8 mouse cellular contexts compared by ENCODE assay signal in the genomic region with DNA sequence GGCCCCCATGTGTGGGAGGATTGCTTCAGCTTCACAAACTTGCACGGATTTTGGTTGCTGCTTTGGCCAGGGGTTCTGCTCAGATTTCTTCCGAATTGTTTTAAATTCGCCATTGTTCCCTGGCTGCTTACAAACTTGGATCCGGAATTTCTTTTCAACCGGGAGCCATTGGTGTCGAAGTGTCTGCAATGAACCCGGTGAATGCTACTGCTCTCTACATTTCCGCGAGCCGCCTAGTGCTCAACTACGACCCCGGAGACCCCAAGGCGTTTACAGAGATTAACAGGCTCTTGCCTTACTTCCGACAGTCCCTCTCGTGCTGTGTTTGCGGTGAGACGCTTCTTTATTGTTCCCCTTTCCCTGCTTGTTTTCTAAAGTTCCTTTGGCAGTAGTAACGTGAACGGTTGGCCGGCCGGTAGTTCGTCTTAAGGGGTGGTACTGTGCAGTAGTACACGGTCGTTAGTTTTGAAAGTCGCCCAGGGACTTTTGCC. TPM values are rescaled to one million over a fixed set of nuclear protein-coding genes. Genes with fewer than 3 reads are reported as not detected.
DNase-seq lines count a peak whose midpoint lies in the region; ATAC-seq and TF ChIP-seq lines count a peak whose summit lies in the region.

No protein-coding gene starts in this region.

- peak overlapping the region; percentile 92 for H3K4me2 ChIP-seq in embryonic facial prominence, embryonic 12.5 days (replicated peaks)
- H3K4me2 ChIP-seq in hindbrain, embryonic 13.5 days = peak overlapping the region; percentile 95
- peak overlapping the region; percentile 97 for H3K4me2 ChIP-seq in liver, embryonic 11.5 days
- peak overlapping the region; percentile 91 for H3K4me2 ChIP-seq in myocyte (ENCODE audit: low read depth)

- H3K27ac ChIP-seq in embryonic facial prominence, embryonic 12.5 days = peak overlapping the region; percentile 98
- H3K27ac ChIP-seq in hindbrain, embryonic 13.5 days = peak overlapping the region; percentile 100
- H3K27ac ChIP-seq in liver, embryonic 11.5 days (ENCODE audit: low read depth, low read length) = peak overlapping the region; percentile 99

- H3ac ChIP-seq in myocyte (ENCODE audit: control insufficient read depth, insufficient read length) = peak overlapping the region; percentile 98

- no peak for TF ChIP-seq POLR2A in myocyte (IDR thresholded peaks at IDR 0.05; ENCODE audit: insufficient read length, low read depth)

- under 1% methylated on average over 25 of the region's 25 CpGs for WGBS in embryonic facial prominence, embryonic 12.5 days
- under 1% methylated on average over 25 of the region's 25 CpGs for WGBS in hindbrain, embryonic 13.5 days
- under 1% methylated on average over 25 of the region's 25 CpGs for WGBS in liver, embryonic 11.5 days

- no peaks in the 10 kb centered on the region for H3K9me3 ChIP-seq in embryonic facial prominence, embryonic 12.5 days
- H3K9me3 ChIP-seq in hindbrain, embryonic 13.5 days = no peaks in the 10 kb centered on the region
- no peaks in the 10 kb centered on the region for H3K9me3 ChIP-seq in liver, embryonic 11.5 days (ENCODE audit: control insufficient read depth, low read length)

- H3K4me3 ChIP-seq in embryonic facial prominence, embryonic 12.5 days = peak overlapping the region; percentile 97
- peak overlapping the region; percentile 99 for H3K4me3 ChIP-seq in hindbrain, embryonic 13.5 days
- peak overlapping the region; percentile 98 for H3K4me3 ChIP-seq in liver, embryonic 11.5 days (ENCODE audit: low read depth, low read length)
- H3K4me3 ChIP-seq in myocyte = peak overlapping the region; percentile 100

- peak overlapping the region; percentile 99 for H3K9ac ChIP-seq in embryonic facial prominence, embryonic 12.5 days
- peak overlapping the region; percentile 98 for H3K9ac ChIP-seq in hindbrain, embryonic 13.5 days
- H3K9ac ChIP-seq in liver, embryonic 11.5 days (ENCODE audit: low read depth, low read length) = peak overlapping the region; percentile 99

- peaks cover 20% of the 10 kb centered on the region for H3K4me1 ChIP-seq in embryonic facial prominence, embryonic 12.5 days
- H3K4me1 ChIP-seq in hindbrain, embryonic 13.5 days (replicated peaks) = peaks cover 36% of the 10 kb centered on the region
- peaks cover 17% of the 10 kb centered on the region for H3K4me1 ChIP-seq in liver, embryonic 11.5 days (replicated peaks; ENCODE audit: control insufficient read depth, insufficient read depth, low read length)

- DNase-seq in monocyte, adult 2 months (ENCODE audit: low read depth in 1 of 2, low spot score in 2 of 2) = peak; percentile 20 to 28
- DNase-seq in liver, embryonic 11.5 days (ENCODE audit: low spot score) = peak; percentile 51
- peak; percentile 65 for DNase-seq in thymus, postnatal 25 days
- DNase-seq in layer of hippocampus, postnatal 14 days (ENCODE audit: low spot score in 2 of 2) = no peak

- H3K79me2 ChIP-seq in myocyte (ENCODE audit: control insufficient read depth, insufficient read depth) = peaks cover 54% of the 10 kb centered on the region

- no peaks in the 10 kb centered on the region for H3K27me3 ChIP-seq in embryonic facial prominence, embryonic 12.5 days
- H3K27me3 ChIP-seq in hindbrain, embryonic 13.5 days = no peaks in the 10 kb centered on the region
- H3K27me3 ChIP-seq in liver, embryonic 11.5 days (replicated peaks; ENCODE audit: control insufficient read depth, insufficient read depth, low read length) = no peaks in the 10 kb centered on the region
- H3K27me3 ChIP-seq in myocyte (ENCODE audit: control insufficient read depth, insufficient read depth, insufficient read length) = no peaks in the 10 kb centered on the region

- H3K36me3 ChIP-seq in embryonic facial prominence, embryonic 12.5 days = no peaks in the 10 kb centered on the region
- H3K36me3 ChIP-seq in hindbrain, embryonic 13.5 days = no peaks in the 10 kb centered on the region
- no peaks in the 10 kb centered on the region for H3K36me3 ChIP-seq in liver, embryonic 11.5 days (ENCODE audit: control insufficient read depth, insufficient read depth, low read length)
- H3K36me3 ChIP-seq in myocyte (ENCODE audit: control insufficient read depth, insufficient read depth) = no peaks in the 10 kb centered on the region

- ATAC-seq in monocyte, adult 5-6 weeks (replicated peaks; ENCODE audit: insufficient number of reproducible peaks, low FRiP score, low TSS enrichment, poor library complexity, severe bottlenecking) = no peak; the same call in 1 of the 2 replicates
- ATAC-seq in embryonic facial prominence, embryonic 12.5 days (ENCODE audit: insufficient number of reproducible peaks, insufficient read depth, low FRiP score, low TSS enrichment) = no peak
- ATAC-seq in hindbrain, embryonic 13.5 days (ENCODE audit: low FRiP score) = no peak
- no peak for ATAC-seq in liver, embryonic 11.5 days (replicated peaks; ENCODE audit: low FRiP score)

TF ChIP-seq in myocyte, 11 proteins besides CTCF, POLR2A, EP300 and RAD21:
- TF ChIP-seq MYOD1 (IDR thresholded peaks at IDR 0.05; ENCODE audit: control insufficient read depth in 1 of 3, insufficient read length in 2 of 3, low read depth in 2 of 3) = no peak
- no peak for TF ChIP-seq TCF12 (IDR thresholded peaks at IDR 0.05; ENCODE audit: insufficient read depth, poor library complexity, severe bottlenecking)
- no peak for TF ChIP-seq E2F4 (IDR thresholded peaks at IDR 0.05; ENCODE audit: insufficient read depth)
- no peak for TF ChIP-seq REST (IDR thresholded peaks at IDR 0.05; ENCODE audit: insufficient read depth, insufficient read length)
- no peak for TF ChIP-seq SRF (IDR thresholded peaks at IDR 0.05; ENCODE audit: control insufficient read depth, insufficient read length, low read depth)
- TF ChIP-seq TCF3 (IDR thresholded peaks at IDR 0.05; ENCODE audit: insufficient read length, low read depth) = no peak
- no peak for TF ChIP-seq MYOG (IDR thresholded peaks at IDR 0.05; ENCODE audit: control insufficient read depth in 1 of 3, insufficient read depth in 1 of 3, insufficient read length in 2 of 3, low read depth in 2 of 3)
- no peak for TF ChIP-seq CEBPB (IDR thresholded peaks at IDR 0.05; ENCODE audit: insufficient read depth, poor library complexity, severe bottlenecking)
- TF ChIP-seq USF1 (IDR thresholded peaks at IDR 0.05; ENCODE audit: low read depth) = no peak
- TF ChIP-seq POLR2AphosphoS2 (IDR thresholded peaks at IDR 0.05; ENCODE audit: insufficient read length, low read depth) = no peak
TF ChIP-seq in myocyte: peak in this region for 0.

RNA-seq across cellular contexts. Expression of a gene that starts 1.2 kb away (rescaled TPM):
- total RNA-seq in monocyte, adult 5-6 weeks (2017) = 52.9 to 75.5 TPM (median 58.3 TPM) in 3 replicates
- polyA plus RNA-seq in embryonic facial prominence, embryonic 12.5 days (2016; fragmentation: Nextera tagmentation; extraction: Ambion mirVana) = 9.8 and 10.4 TPM in 2 replicates
- polyA plus RNA-seq in hindbrain, embryonic 13.5 days (2015; fragmentation: Nextera tagmentation; extraction: Ambion mirVana) = 5.4 and 6.6 TPM in 2 replicates
- polyA plus RNA-seq in liver, embryonic 11.5 days (2014; fragmentation: Nextera tagmentation; extraction: Ambion mirVana) = 4.7 and 4.9 TPM in 2 replicates
- polyA plus RNA-seq in myocyte (2012; fragmentation: generic; extraction: Trizol) = 8.6 TPM
- 10 to 100 TPM; 55.4 to 55.7 TPM for total RNA-seq in layer of hippocampus, postnatal 14 days (2021)

RNA-seq across cellular contexts. Expression of a gene that starts 40.4 kb away (rescaled TPM):
- total RNA-seq in monocyte, adult 5-6 weeks (2017) = 2.6 to 5.3 TPM (median 3.8 TPM) in 3 replicates
- 20.2 and 21.0 TPM in 2 replicates for polyA plus RNA-seq in embryonic facial prominence, embryonic 12.5 days (2016; fragmentation: Nextera tagmentation; extraction: Ambion mirVana)
- polyA plus RNA-seq in hindbrain, embryonic 13.5 days (2015; fragmentation: Nextera tagmentation; extraction: Ambion mirVana) = 22.1 and 25.3 TPM in 2 replicates
- polyA plus RNA-seq in liver, embryonic 11.5 days (2014; fragmentation: Nextera tagmentation; extraction: Ambion mirVana) = 8.7 and 10.2 TPM in 2 replicates
- 46.8 TPM for polyA plus RNA-seq in myocyte (2012; fragmentation: generic; extraction: Trizol)
- 10 to 100 TPM; 49.8 to 52.4 TPM for total RNA-seq in layer of hippocampus, postnatal 14 days (2021)

Comparison
In these comparisons a context has a peak if more than half of its experiments do, and no peak if none do; other contexts are left out.
1. DNase-seq: peak in monocyte, adult 2 months (2 of 2), liver, embryonic 11.5 days (single experiment) and thymus, postnatal 25 days (single experiment); none in layer of hippocampus, postnatal 14 days (0 of 2).
2. Peak in every context shown above with its lines, with median percentiles within 50 percentile points of each other: H3K27ac ChIP-seq, H3K4me2 ChIP-seq, H3K4me3 ChIP-seq and H3K9ac ChIP-seq.